Mouse (Mus musculus) ES-E14 (cell line): ENCODE data around the gene Cenpf.

Experiments used
- CHD2 ChIP-seq: IDR thresholded peaks from 2 replicates; pipeline ENCODE4 v1.6.1; 2014; ENCODE audit warnings: mild to moderate bottlenecking, low read depth, low read length, inconsistent platforms
- HCFC1 ChIP-seq: IDR thresholded peaks from 2 replicates; pipeline ENCODE4 v1.6.1; 2012; ENCODE audit warnings: low read length, inconsistent platforms, borderline replicate concordance; ENCODE audit not compliant: insufficient read depth
- MAFK ChIP-seq: IDR thresholded peaks from 2 replicates; pipeline ENCODE4 v1.6.1; 2014; ENCODE audit warnings: mild to moderate bottlenecking, low read depth, low read length, inconsistent platforms; ENCODE audit not compliant: insufficient read depth
- ZC3H11A ChIP-seq: IDR thresholded peaks from 2 replicates; pipeline ENCODE4 v1.6.1; 2012; ENCODE audit warnings: low read depth, mild to moderate bottlenecking, inconsistent platforms, low read length, borderline replicate concordance
- ZNF384 ChIP-seq: IDR thresholded peaks from 2 replicates; pipeline ENCODE4 v1.6.1; 2012; ENCODE audit warnings: low read depth, low read length, inconsistent platforms

DNA sequence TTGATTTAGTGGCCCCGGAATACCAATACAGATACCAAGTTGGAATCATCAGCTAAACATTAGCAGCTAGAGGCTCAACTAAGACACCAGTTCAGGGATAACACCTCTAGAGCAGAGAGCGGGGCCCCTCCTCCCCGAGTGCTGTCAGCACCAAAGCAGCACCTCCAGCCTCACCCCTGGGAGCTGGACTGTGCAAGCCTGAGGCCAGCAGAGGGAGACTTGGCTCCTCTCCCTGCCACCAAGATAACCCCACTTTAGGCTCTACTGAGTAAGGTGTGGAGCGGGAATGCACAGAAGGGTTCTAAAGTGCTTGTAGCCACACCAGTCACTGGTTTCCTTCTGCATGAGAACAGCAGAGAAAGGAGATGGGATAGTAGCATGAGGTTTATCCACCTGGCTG is 10.5 kb upstream of the Cenpf start:
- no peak for TF ChIP-seq CHD2
- TF ChIP-seq HCFC1: no peak
- no peak for TF ChIP-seq MAFK
- no peak for TF ChIP-seq ZNF384
- no peak for TF ChIP-seq ZC3H11A
